In genomic region chr2:19048225-19048624, GRCm38 (mm10) we compare ENCODE assay signal across 19 mouse cellular contexts. TPM values are rescaled to one million over a fixed set of nuclear protein-coding genes. Genes with fewer than 3 reads are reported as not detected.
A peak's percentile ranks its signal among the peaks of the same experiment; 100 is the strongest.
DNase-seq lines count a peak whose midpoint lies in the region; ATAC-seq and TF ChIP-seq lines count a peak whose summit lies in the region.
"Had no signal": no experiment of that assay in that cellular context is flagged by ENCODE, and none has a peak within 500 bp of the region (broad histone marks: within the 10 kb centered on the region; RNA-seq: fewer than 3 reads in every experiment).

No protein-coding gene starts in this region.

- no peak for TF ChIP-seq POLR2A in lung, adult 2 months (IDR thresholded peaks at IDR 0.05; ENCODE audit: borderline replicate concordance, extremely low read depth, low read depth, low read length)

- TF ChIP-seq CTCF in lung, adult 2 months (IDR thresholded peaks at IDR 0.05; ENCODE audit: insufficient read depth, low read length), result no peak

- 83% methylated on average over 1 of the region's 1 CpGs for WGBS in lung, adult 2 months

- peak; percentile 85 for ATAC-seq in granulocyte monocyte progenitor cell, adult 5-6 weeks (replicated peaks; ENCODE audit: poor library complexity, severe bottlenecking)
- peak; percentile 81 for ATAC-seq in monocyte, adult 5-6 weeks (replicated peaks; ENCODE audit: insufficient number of reproducible peaks, low FRiP score, low TSS enrichment, poor library complexity, severe bottlenecking)
- ATAC-seq: forebrain, embryonic 16.5 days; hindbrain, postnatal 0 days had no signal

- peak; percentile 10 for DNase-seq in lung, postnatal 36 days
- DNase-seq in lung, adult 2 months, result no peak
- no peak for DNase-seq in urinary bladder, postnatal 25 days (ENCODE audit: low spot score)
- no peak for DNase-seq in gastrocnemius, adult 8-10 months (ENCODE audit: low spot score in 2 of 2)
- no peak for DNase-seq in adrenal gland, postnatal 4 days (ENCODE audit: low spot score in 2 of 2)
- DNase-seq: adrenal gland, adult 8-10 months; cerebellum, adult 11 months; cerebellum, adult 8-10 months; cerebellum, postnatal 14 days; gastrocnemius, postnatal 14 days; heart, postnatal 10 days; heart, postnatal 4 days had no signal

- H3K4me1 ChIP-seq in lung, adult 2 months (ENCODE audit: control insufficient read depth, insufficient read depth, low read length), result no peaks in the 10 kb centered on the region; the same call in 1 of the 2 replicates
- H3K4me1 ChIP-seq: embryonic facial prominence, embryonic 12.5 days; heart, embryonic 10.5 days; hindbrain, embryonic 13.5 days had no signal

- H3K4me3 ChIP-seq in lung, adult 2 months (replicated peaks; ENCODE audit: extremely low read depth, low read depth, low read length), result no peak overlapping the region
- H3K4me3 ChIP-seq: embryonic facial prominence, embryonic 12.5 days; heart, embryonic 10.5 days; hindbrain, embryonic 13.5 days had no signal

RNA-seq across cellular contexts. Expression of gene 4930426L09Rik, which starts 50.1 kb away (rescaled TPM):
- 0.38 and 0.47 TPM in 2 replicates for polyA plus RNA-seq in lung, adult 2 months (2012; rRNA removed)
- total RNA-seq in granulocyte monocyte progenitor cell, adult 5-6 weeks (2014; fragmentation: Nextera tagmentation), result 1.3 TPM in 1 of 2 replicates, not detected in the other
- total RNA-seq in granulocyte monocyte progenitor cell, adult 5-6 weeks (2017), result 0.62 TPM in 1 of 2 replicates, not detected in the other
- 1.7 to 2.6 TPM (median 2.0 TPM) in 3 replicates for total RNA-seq in monocyte, adult 5-6 weeks (2017)
- total RNA-seq in gastrocnemius, adult 8-10 months (2022), result not detected
- total RNA-seq in adrenal gland, postnatal 4 days (2021), result 1 to 10 TPM; 1.1 to 1.4 TPM

RNA-seq across cellular contexts. Expression of gene Pip4k2a, which starts 50.3 kb away (rescaled TPM):
- 6.9 and 9.5 TPM in 2 replicates for polyA plus RNA-seq in lung, adult 2 months (2012; rRNA removed)
- total RNA-seq in granulocyte monocyte progenitor cell, adult 5-6 weeks (2014; fragmentation: Nextera tagmentation), result 29.3 TPM in 2 replicates
- 15.6 and 16.7 TPM in 2 replicates for total RNA-seq in granulocyte monocyte progenitor cell, adult 5-6 weeks (2017)
- total RNA-seq in monocyte, adult 5-6 weeks (2017), result 117 to 157 TPM (median 133 TPM) in 3 replicates
- total RNA-seq in gastrocnemius, adult 8-10 months (2022), result 1 to 10 TPM; 2.1 to 2.7 (median 2.3) TPM
- total RNA-seq in adrenal gland, postnatal 4 days (2021), result 10 to 100 TPM; 23.8 to 25.1 TPM

Comparison
In these comparisons a context has a peak if more than half of its experiments do, and no peak if none do; other contexts are left out.
1. RNA of gene Pip4k2a, which starts 50.3 kb away (total RNA-seq): 117 to 157 TPM in monocyte, adult 5-6 weeks, 15.6 to 29.3 TPM in granulocyte monocyte progenitor cell, adult 5-6 weeks and 23.8 to 25.1 TPM in adrenal gland, postnatal 4 days; 2.1 to 2.7 TPM in gastrocnemius, adult 8-10 months; every median in the first group is over 4 times any median in the second.